Mouse (Mus musculus): ENCODE measurements around the gene Scrn3. TPM values are rescaled to one million over a fixed set of nuclear protein-coding genes. Genes with fewer than 3 reads are reported as not detected.

Scrn3 gene
- total RNA-seq, 2 experiments from 2014 or later, result 22.8 to 23.9 TPM

- DNase-seq, result peak; percentile 98 to 99
These were observed 74.1 kb downstream of the Scrn3 start, which contains the start of gene Gpr155 for GRCm38 (mm10) chr2:73386356-73387046. Gene Gpr155, minus strand, starts transcription at chr2:73386572.

Other genes with a start within 250 kb of the Scrn3 start
- gene Ola1, start 93.7 kb upstream of the Scrn3 start, total RNA-seq (2021), result 100 to 1,000 TPM; 119 to 126 TPM
- gene Sp9, start 40.7 kb upstream of the Scrn3 start, total RNA-seq (2021), result 1 to 10 TPM; 3.6 to 4.1 TPM
- 10 to 100 TPM; 26.0 to 27.3 TPM for gene Cir1, start 100 bp downstream of the Scrn3 start, total RNA-seq (2021)
- gene Gpr155, start 74.0 kb downstream of the Scrn3 start, total RNA-seq (2021), result 10 to 100 TPM; 64.7 to 65.3 TPM
- gene Wipf1, start 217.1 kb downstream of the Scrn3 start, total RNA-seq (2021), result 1 to 10 TPM; 7.9 to 9.0 TPM